Mouse (Mus musculus) megakaryocyte, embryonic 14.5 days (primary cell): ENCODE results near the gene Lrrc28.

Source experiments
- FLI1 ChIP-seq: IDR thresholded peaks from 2 replicates; pipeline ENCODE4 v1.6.1; 2012; ENCODE audit warnings: low read length, inconsistent platforms, mixed read lengths
- GATA1 ChIP-seq: IDR thresholded peaks from 3 replicates; pipeline ENCODE4 v1.6.1; 2012; ENCODE audit warnings: mixed read lengths, low read length, inconsistent platforms, borderline replicate concordance

- TF ChIP-seq GATA1 (no peak), FLI1 (no peak)
Measured at GRCm38 (mm10) chr7:67486925-67487760, 157.9 kb downstream of the Lrrc28 start.
